ENCODE assay signal across 9 mouse cellular contexts in genomic region chr11:116617641-116618040, GRCm38 (mm10). TPM values are rescaled to one million over a fixed set of nuclear protein-coding genes. Genes with fewer than 3 reads are reported as not detected.
DNase-seq lines count a peak whose midpoint lies in the region; ATAC-seq and TF ChIP-seq lines count a peak whose summit lies in the region.
"Had no signal": no experiment of that assay in that cellular context is flagged by ENCODE, and none has a peak within 500 bp of the region (broad histone marks: within the 10 kb centered on the region; RNA-seq: fewer than 3 reads in every experiment).

No protein-coding gene starts in this region.

- 0 out of 2 replicates have a peak overlapping the region, but pooled peaks have one; percentile 7 for H3K9ac ChIP-seq in heart, embryonic 14.5 days (ENCODE audit: low read length)
- H3K9ac ChIP-seq in heart, embryonic 11.5 days (ENCODE audit: low read depth, low read length), result no peak overlapping the region
- no peak overlapping the region for H3K9ac ChIP-seq in lung, embryonic 15.5 days

- no peaks in the 10 kb centered on the region for H3K9me3 ChIP-seq in heart, embryonic 14.5 days (ENCODE audit: control insufficient read depth, low read length)
- no peaks in the 10 kb centered on the region for H3K9me3 ChIP-seq in heart, embryonic 11.5 days (replicated peaks; ENCODE audit: control insufficient read depth, low read length)
- H3K9me3 ChIP-seq in E14TG2a.4 (ENCODE audit: low read length), result no peaks in the 10 kb centered on the region
- H3K9me3 ChIP-seq in lung, embryonic 15.5 days, result no peaks in the 10 kb centered on the region

- TF ChIP-seq CTCF in E14TG2a.4 (conservative IDR thresholded peaks at IDR 0.05; ENCODE audit: low read length), result no peak

- no peak overlapping the region for H3K4me2 ChIP-seq in heart, embryonic 14.5 days (ENCODE audit: low read length)
- no peak overlapping the region for H3K4me2 ChIP-seq in heart, embryonic 11.5 days
- H3K4me2 ChIP-seq in lung, embryonic 15.5 days, result peak overlapping the region; percentile 5; the same call in 1 of the 2 replicates

- peaks cover 43 to 61% of the 10 kb centered on the region in 2 experiments for H3K4me1 ChIP-seq in heart, embryonic 14.5 days (ENCODE audit: control insufficient read depth in 2 of 2, insufficient read depth in 2 of 2, low read length in 2 of 2)
- H3K4me1 ChIP-seq in heart, embryonic 11.5 days (ENCODE audit: control insufficient read depth, insufficient read depth, low read length), result peaks cover 62% of the 10 kb centered on the region
- H3K4me1 ChIP-seq in E14TG2a.4 (replicated peaks; ENCODE audit: low read depth, low read length), result peaks cover 98% of the 10 kb centered on the region
- H3K4me1 ChIP-seq in lung, embryonic 15.5 days, result peaks cover 79% of the 10 kb centered on the region

- H3K4me3 ChIP-seq in heart, embryonic 14.5 days (ENCODE audit: control insufficient read depth in 1 of 2, insufficient read depth in 1 of 2, low read depth in 1 of 2, low read length in 2 of 2), result no peak overlapping the region
- H3K4me3 ChIP-seq in heart, embryonic 11.5 days (ENCODE audit: low read depth, low read length), result no peak overlapping the region
- H3K4me3 ChIP-seq in E14TG2a.4 (replicated peaks; ENCODE audit: low read length), result 0 out of 2 replicates have a peak overlapping the region, but pooled peaks have one; percentile 7
- H3K4me3 ChIP-seq in lung, embryonic 15.5 days, result no peak overlapping the region

- WGBS in heart, embryonic 14.5 days, result 86% methylated on average over 7 of the region's 7 CpGs
- 91% methylated on average over 7 of the region's 7 CpGs for WGBS in heart, embryonic 11.5 days (ENCODE audit: insufficient replicate concordance)
- 50% methylated on average over 7 of the region's 7 CpGs for WGBS in lung, embryonic 15.5 days

- H3K27me3 ChIP-seq in heart, embryonic 14.5 days (ENCODE audit: control insufficient read depth, insufficient read depth, low read length), result no peaks in the 10 kb centered on the region
- no peaks in the 10 kb centered on the region for H3K27me3 ChIP-seq in heart, embryonic 11.5 days (ENCODE audit: control insufficient read depth, insufficient read depth, low read length)
- H3K27me3 ChIP-seq in E14TG2a.4 (ENCODE audit: insufficient read depth, low read length), result peaks cover 3% of the 10 kb centered on the region; the same call in 1 of the 2 replicates
- no peaks in the 10 kb centered on the region for H3K27me3 ChIP-seq in lung, embryonic 15.5 days

- no peak for ATAC-seq in heart, embryonic 14.5 days (ENCODE audit: insufficient number of reproducible peaks, insufficient read depth, low FRiP score, low read depth)
- ATAC-seq in heart, embryonic 11.5 days (replicated peaks; ENCODE audit: insufficient number of reproducible peaks, low FRiP score, low TSS enrichment), result no peak
- ATAC-seq in common myeloid progenitor, adult 5-6 weeks (replicated peaks; ENCODE audit: low read depth, poor library complexity, severe bottlenecking), result peak; percentile 20; the same call in 1 of the 2 replicates
- ATAC-seq in lung, embryonic 15.5 days (ENCODE audit: borderline replicate concordance, extremely low read depth, low FRiP score, low TSS enrichment), result peak; percentile 24; the same call in 1 of the 2 replicates

- no peak for DNase-seq in layer of hippocampus, postnatal 10 days (ENCODE audit: low spot score in 2 of 2)
- no peak for DNase-seq in urinary bladder, postnatal 4 days (ENCODE audit: low spot score in 2 of 2)

- no peak overlapping the region for H3K27ac ChIP-seq in heart, embryonic 14.5 days (replicated peaks in 1 of 2; ENCODE audit: control insufficient read depth in 1 of 2, insufficient read depth in 1 of 2, low read depth in 2 of 2, low read length in 2 of 2)
- no peak overlapping the region for H3K27ac ChIP-seq in heart, embryonic 11.5 days (ENCODE audit: low read depth, low read length)
- H3K27ac ChIP-seq in lung, embryonic 15.5 days, result peak overlapping the region; percentile 54

- no peaks in the 10 kb centered on the region for H3K36me3 ChIP-seq in heart, embryonic 14.5 days (ENCODE audit: control insufficient read depth, insufficient read depth, low read length)
- no peaks in the 10 kb centered on the region for H3K36me3 ChIP-seq in heart, embryonic 11.5 days (ENCODE audit: control insufficient read depth, insufficient read depth, low read length)
- peaks cover 23% of the 10 kb centered on the region for H3K36me3 ChIP-seq in E14TG2a.4 (ENCODE audit: insufficient read depth, low read length)
- H3K36me3 ChIP-seq in lung, embryonic 15.5 days, result no peaks in the 10 kb centered on the region

RNA-seq across cellular contexts. Expression of gene Rhbdf2, which starts 9.2 kb away (rescaled TPM):
- polyA plus RNA-seq in heart, embryonic 14.5 days (2014; fragmentation: Nextera tagmentation; extraction: Ambion mirVana), result 6.4 and 6.6 TPM in 2 replicates
- polyA plus RNA-seq in heart, embryonic 11.5 days (2014; fragmentation: Nextera tagmentation; extraction: Ambion mirVana), result 5.0 and 6.0 TPM in 2 replicates
- 2.1 and 2.4 TPM in 2 replicates for total RNA-seq in common myeloid progenitor, adult 5-6 weeks (2017)
- 12.5 and 13.5 TPM in 2 replicates for polyA plus RNA-seq in lung, embryonic 15.5 days (2015; fragmentation: Nextera tagmentation; extraction: Ambion mirVana)
- total RNA-seq in layer of hippocampus, postnatal 10 days (2021), result 1 to 10 TPM in 1 of 2 experiments, under 1 TPM in 1; 0.94 to 1.5 TPM

RNA-seq across cellular contexts. Expression of gene Aanat, which starts 31.4 kb away (rescaled TPM):
- 0.28 TPM in 1 of 2 replicates, not detected in the other for polyA plus RNA-seq in heart, embryonic 14.5 days (2014; fragmentation: Nextera tagmentation; extraction: Ambion mirVana)
- polyA plus RNA-seq in heart, embryonic 11.5 days (2014; fragmentation: Nextera tagmentation; extraction: Ambion mirVana), result not detected in 2 replicates
- not detected in 2 replicates for total RNA-seq in common myeloid progenitor, adult 5-6 weeks (2017)
- polyA plus RNA-seq in lung, embryonic 15.5 days (2015; fragmentation: Nextera tagmentation; extraction: Ambion mirVana), result not detected in 2 replicates
- total RNA-seq in layer of hippocampus, postnatal 10 days (2021), result under 1 TPM in 1 of 2 experiments, not detected in 1; 0.34 TPM
- polyA plus RNA-seq: kidney, embryonic 14.5 days; thymus, postnatal 0 days had no signal

RNA-seq across cellular contexts. Expression of gene Prcd, which starts 35.7 kb away (rescaled TPM):
- polyA plus RNA-seq in heart, embryonic 14.5 days (2014; fragmentation: Nextera tagmentation; extraction: Ambion mirVana), result 1.3 and 1.9 TPM in 2 replicates
- 0.35 and 0.92 TPM in 2 replicates for polyA plus RNA-seq in heart, embryonic 11.5 days (2014; fragmentation: Nextera tagmentation; extraction: Ambion mirVana)
- total RNA-seq in common myeloid progenitor, adult 5-6 weeks (2017), result not detected in 2 replicates
- 1.8 and 3.2 TPM in 2 replicates for polyA plus RNA-seq in lung, embryonic 15.5 days (2015; fragmentation: Nextera tagmentation; extraction: Ambion mirVana)
- 1 to 10 TPM; 3.4 to 3.8 TPM for total RNA-seq in layer of hippocampus, postnatal 10 days (2021)

RNA-seq across cellular contexts. Expression of gene Ube2o, which starts 36.4 kb away (rescaled TPM):
- polyA plus RNA-seq in heart, embryonic 14.5 days (2014; fragmentation: Nextera tagmentation; extraction: Ambion mirVana), result 14.4 and 17.1 TPM in 2 replicates
- 14.7 and 17.1 TPM in 2 replicates for polyA plus RNA-seq in heart, embryonic 11.5 days (2014; fragmentation: Nextera tagmentation; extraction: Ambion mirVana)
- total RNA-seq in common myeloid progenitor, adult 5-6 weeks (2017), result 7.6 and 8.5 TPM in 2 replicates
- polyA plus RNA-seq in lung, embryonic 15.5 days (2015; fragmentation: Nextera tagmentation; extraction: Ambion mirVana), result 12.6 and 14.8 TPM in 2 replicates
- 100 to 1,000 TPM; 115 to 118 TPM for total RNA-seq in layer of hippocampus, postnatal 10 days (2021)

RNA-seq across cellular contexts. Expression of gene Cygb, which starts 36.5 kb away (rescaled TPM):
- 5.8 and 6.7 TPM in 2 replicates for polyA plus RNA-seq in heart, embryonic 14.5 days (2014; fragmentation: Nextera tagmentation; extraction: Ambion mirVana)
- polyA plus RNA-seq in heart, embryonic 11.5 days (2014; fragmentation: Nextera tagmentation; extraction: Ambion mirVana), result 1.1 and 1.2 TPM in 2 replicates
- total RNA-seq in common myeloid progenitor, adult 5-6 weeks (2017), result not detected in 2 replicates
- polyA plus RNA-seq in lung, embryonic 15.5 days (2015; fragmentation: Nextera tagmentation; extraction: Ambion mirVana), result 11.2 and 11.9 TPM in 2 replicates
- total RNA-seq in layer of hippocampus, postnatal 10 days (2021), result 10 to 100 TPM; 33.0 to 42.3 TPM

Comparison
In these comparisons a context has a peak if more than half of its experiments do, and no peak if none do; other contexts are left out.
1. ATAC-seq: peak in common myeloid progenitor, adult 5-6 weeks (single experiment) and lung, embryonic 15.5 days (single experiment); none in heart, embryonic 14.5 days (single experiment) and heart, embryonic 11.5 days (single experiment).